Mouse (Mus musculus) heart, embryonic 13.5 days (tissue): Measurements from ENCODE around the gene Ankzf1. TPM values are rescaled to one million over a fixed set of nuclear protein-coding genes. Genes with fewer than 3 reads are reported as not detected.

Source experiments
- ATAC-seq: fragments of 200-750 bp; cut with Nextera tagmentation; 2 replicates; pipeline ENCODE4 v1.8.0; 2017; ENCODE audit warnings: moderate TSS enrichment; ENCODE audit not compliant: insufficient number of reproducible peaks, low FRiP score, low TSS enrichment; ENCODE audit errors: extremely low read depth
- H3K27ac ChIP-seq: fragments of 300-500 bp; sonication (generic); replicated peaks from 2 replicates; pipeline ENCODE4 v1.5.1; 2015; ENCODE audit warnings: moderate library complexity, mild to moderate bottlenecking, inconsistent platforms
- H3K27me3 ChIP-seq: fragments of 300-500 bp; sonication (generic); replicated peaks from 2 replicates; pipeline ENCODE4 v1.6.1; 2015; ENCODE audit warnings: mild to moderate bottlenecking, inconsistent platforms
- H3K36me3 ChIP-seq: fragments of 300-500 bp; sonication (generic); 2 replicates; pipeline ENCODE4 v1.6.1; 2015; ENCODE audit warnings: mild to moderate bottlenecking, inconsistent platforms
- H3K4me1 ChIP-seq: fragments of 300-500 bp; sonication (generic); 2 replicates; pipeline ENCODE4 v1.6.1; 2015; ENCODE audit warnings: inconsistent platforms
- H3K4me2 ChIP-seq: fragments of 300-500 bp; sonication (generic); 2 replicates; pipeline ENCODE4 v1.6.1; 2015; ENCODE audit warnings: inconsistent platforms, mild to moderate bottlenecking, moderate library complexity
- H3K4me3 ChIP-seq: fragments of 300-500 bp; sonication (generic); 2 replicates; pipeline ENCODE4 v1.5.1; 2015; ENCODE audit warnings: moderate library complexity, mild to moderate bottlenecking, inconsistent platforms
- H3K9ac ChIP-seq: fragments of 300-500 bp; sonication (generic); 2 replicates; pipeline ENCODE4 v1.6.1; 2015; ENCODE audit warnings: inconsistent platforms, mild to moderate bottlenecking, moderate library complexity
- H3K9me3 ChIP-seq: fragments of 300-500 bp; sonication (generic); 2 replicates; pipeline ENCODE4 v1.6.1; 2016; ENCODE audit warnings: inconsistent platforms
- WGBS: fragments of 180-500 bp; shearing (Covaris S2); methylation state at CpG from one replicate; pipeline ENCODE4 v1.1.7; 2015; ENCODE audit warnings: mixed read lengths; 5-methylcytosine and 5-hydroxymethylcytosine counted together
- polyA plus RNA-seq: library from polyadenylated mRNA; unstranded; fragments of >200 nt; fragmentation: Nextera tagmentation; extraction: Ambion mirVana; gene quantifications from 2 replicates; pipeline ENCODE4 v1.2.1, GENCODE M21; 2015

The Ankzf1 gene
- polyA plus RNA-seq, 1 experiment from 2014 or later: 23.7 TPM

DNA sequence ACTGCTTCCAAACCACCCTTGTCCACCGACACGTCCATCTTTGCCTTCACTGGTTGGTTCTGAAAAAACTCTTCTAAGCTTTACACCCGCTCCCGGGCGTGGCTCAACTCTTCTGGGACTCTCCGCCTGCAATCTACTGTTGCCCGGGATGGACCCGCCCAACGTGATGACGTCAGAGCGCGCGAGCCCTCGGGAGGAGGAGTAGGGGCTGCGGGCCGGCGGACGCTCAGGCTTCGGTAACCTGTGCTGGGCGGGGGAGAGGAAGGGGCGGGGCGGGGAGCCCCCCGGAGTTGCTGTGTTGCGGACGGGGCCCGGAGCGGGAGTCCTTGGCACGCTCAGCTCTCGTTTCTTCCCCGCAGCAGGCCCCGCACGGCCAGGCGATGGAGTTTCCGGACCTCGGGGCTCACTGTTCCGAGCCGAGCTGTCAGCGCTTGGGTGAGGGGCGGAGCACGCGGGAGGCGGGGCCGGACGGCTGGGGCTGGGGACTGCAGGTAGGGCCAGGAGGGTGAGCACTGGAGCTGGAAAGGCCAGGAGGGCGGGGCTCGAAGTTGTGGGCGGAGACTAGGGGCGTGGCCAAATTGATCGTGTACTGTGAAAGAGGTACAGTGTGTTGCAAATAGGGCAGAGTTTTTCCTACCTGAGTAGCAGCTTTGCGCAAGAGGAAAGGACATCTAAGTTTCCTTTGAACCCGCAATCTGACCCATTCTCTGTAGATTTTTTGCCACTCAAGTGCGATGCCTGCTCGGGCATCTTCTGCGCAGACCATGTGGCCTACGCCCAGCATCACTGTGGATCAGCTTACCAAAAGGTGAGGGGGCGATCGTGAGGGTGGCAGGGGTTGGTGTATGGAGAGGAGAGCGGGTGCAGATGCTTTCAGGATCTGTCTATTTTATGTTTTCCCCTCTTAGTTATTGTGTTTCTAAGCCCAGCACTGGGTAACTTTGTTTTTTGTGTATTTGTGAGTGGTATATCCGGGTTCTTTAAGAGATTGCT, 23.2 kb upstream of the Ankzf1 start, which contains the start of gene Zfand2b:
Gene Zfand2b (plus strand): TSS at position 175 of the 993 bp plus-strand sequence.
- Histone ChIP-seq H3K9me3 (no peaks in the 10 kb centered on the region), H3K4me1 (peaks cover 15% of the 10 kb centered on the region), H3K36me3 (peaks cover 42% of the 10 kb centered on the region), H3K4me3 (peak within 1 kb of the TSS; percentile 70), H3K9ac (peak within 1 kb of the TSS; percentile 86), H3K4me2 (peak within 1 kb of the TSS; percentile 83), H3K27me3 (no peaks in the 10 kb centered on the region), H3K27ac (peak within 1 kb of the TSS; percentile 87)
- peak; percentile 98 for ATAC-seq
- 1% methylated on average over 59 of the region's 59 CpGs for WGBS

DNA sequence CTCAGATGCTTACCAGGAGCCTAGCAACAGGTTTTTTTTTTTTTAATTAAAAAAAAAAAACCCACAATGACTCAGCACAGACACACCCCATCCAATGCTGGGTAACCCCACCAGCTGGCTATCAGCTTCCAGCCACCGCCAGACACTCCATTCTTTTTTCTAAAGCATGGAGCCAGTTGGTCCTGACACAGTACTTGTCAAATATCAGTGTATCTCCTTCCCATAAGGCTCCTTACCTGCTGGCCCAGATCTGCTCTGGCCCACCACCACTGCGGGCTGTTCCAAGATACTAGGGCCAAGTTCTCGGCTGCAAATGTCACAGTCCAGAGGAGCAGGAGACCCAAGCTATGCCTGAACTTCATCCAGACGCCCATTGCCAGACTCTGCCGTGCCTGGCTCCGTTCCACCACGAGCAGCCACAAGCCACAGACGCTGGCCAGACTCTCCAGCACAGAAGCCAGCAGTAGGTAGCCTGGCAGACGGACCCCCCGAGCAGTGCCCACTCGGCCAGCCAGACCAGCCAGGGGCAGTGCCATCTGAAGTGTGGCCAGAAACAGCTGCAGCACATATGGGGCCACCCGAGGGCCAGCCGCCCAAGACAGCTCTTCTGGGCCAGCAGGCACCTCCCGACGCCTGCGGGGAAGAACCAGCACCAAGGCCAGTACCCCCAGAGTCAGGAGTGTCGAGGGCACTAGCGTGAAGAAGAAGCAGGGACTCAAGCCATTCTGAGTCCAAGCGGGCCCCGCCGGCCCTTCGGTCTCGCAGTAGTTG, 12.4 kb upstream of the Ankzf1 start:
- Histone ChIP-seq H3K4me2 (peak overlapping the region; percentile 99), H3K9me3 (no peaks in the 10 kb centered on the region), H3K36me3 (peaks cover 69% of the 10 kb centered on the region), H3K4me3 (peak overlapping the region; percentile 72), H3K4me1 (peaks cover 21% of the 10 kb centered on the region), H3K27me3 (no peaks in the 10 kb centered on the region), H3K9ac (peak overlapping the region; percentile 84), H3K27ac (peak overlapping the region; percentile 43)
- ATAC-seq: peak; percentile 11; the same call in 1 of the 2 replicates
- WGBS: 5% methylated on average over 23 of the region's 23 CpGs

DNA sequence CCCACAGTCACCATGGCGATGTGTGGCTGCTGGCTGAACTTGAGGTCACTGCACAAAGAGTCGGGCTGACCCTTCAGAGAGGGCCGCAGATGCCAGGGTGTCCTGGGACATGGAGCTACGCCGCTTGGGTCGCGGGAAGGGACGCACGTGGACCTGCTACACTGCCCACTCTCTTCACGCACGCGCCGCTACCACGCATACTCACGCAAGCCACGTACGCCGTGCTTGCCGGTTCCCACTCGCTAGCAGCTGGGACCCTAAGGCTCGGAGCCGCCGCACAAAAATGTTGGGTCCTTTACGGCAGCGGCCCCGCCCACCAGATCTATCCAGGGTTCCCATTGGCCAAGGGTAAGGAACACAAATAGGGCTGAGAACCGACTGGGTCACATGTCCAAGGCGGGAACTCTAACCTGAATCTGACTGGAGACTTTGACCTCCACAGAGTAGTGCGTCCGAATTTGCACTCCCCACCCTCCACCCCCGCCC, 11.8 kb upstream of the Ankzf1 start, which contains the start of gene Abcb6:
Gene Abcb6 (minus strand): TSS at position 288 of the 486 bp plus-strand sequence.
- H3K27ac ChIP-seq: peak within 1 kb of the TSS; percentile 43
- peak; percentile 81 for ATAC-seq
- H3K9ac ChIP-seq: peak within 1 kb of the TSS; percentile 84
- H3K4me3 ChIP-seq: peak within 1 kb of the TSS; percentile 72
- H3K4me1 ChIP-seq: peaks cover 21% of the 10 kb centered on the region
- no peaks in the 10 kb centered on the region for H3K27me3 ChIP-seq
- under 1% methylated on average over 31 of the region's 31 CpGs for WGBS
- peak within 1 kb of the TSS; percentile 99 for H3K4me2 ChIP-seq
- H3K9me3 ChIP-seq: no peaks in the 10 kb centered on the region
- peaks cover 70% of the 10 kb centered on the region for H3K36me3 ChIP-seq

DNA sequence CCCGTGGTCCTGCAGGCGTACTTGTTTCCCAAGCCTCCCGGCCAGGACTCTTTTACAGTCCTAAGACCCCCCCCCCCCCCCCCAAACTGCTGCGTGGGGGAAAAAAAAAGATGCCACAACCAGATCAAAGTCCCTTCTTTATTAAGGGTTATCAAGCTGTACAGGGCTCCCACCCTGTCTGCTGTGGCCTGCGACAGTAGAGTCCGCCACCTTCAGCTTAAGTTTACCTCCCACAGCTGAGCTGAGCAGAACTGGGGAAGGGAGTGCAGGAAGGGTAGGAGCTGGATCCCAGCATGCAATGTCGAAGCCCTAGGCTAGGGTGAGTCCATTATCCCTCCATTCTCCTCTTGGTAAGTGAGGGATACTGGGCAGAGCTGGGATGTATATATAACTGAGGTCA, 11.2 kb upstream of the Ankzf1 start:
- H3K9me3 ChIP-seq: no peaks in the 10 kb centered on the region
- peak overlapping the region; percentile 72 for H3K4me3 ChIP-seq
- peak overlapping the region; percentile 58; the same call in 1 of the 2 replicates for H3K9ac ChIP-seq
- peak overlapping the region; percentile 99 for H3K4me2 ChIP-seq
- ATAC-seq: no peak
- H3K4me1 ChIP-seq: peaks cover 21% of the 10 kb centered on the region
- peaks cover 70% of the 10 kb centered on the region for H3K36me3 ChIP-seq
- H3K27ac ChIP-seq: 0 out of 2 replicates have a peak overlapping the region, but pooled peaks have one; percentile 24
- 33% methylated on average over 7 of the region's 7 CpGs for WGBS
- H3K27me3 ChIP-seq: no peaks in the 10 kb centered on the region

DNA sequence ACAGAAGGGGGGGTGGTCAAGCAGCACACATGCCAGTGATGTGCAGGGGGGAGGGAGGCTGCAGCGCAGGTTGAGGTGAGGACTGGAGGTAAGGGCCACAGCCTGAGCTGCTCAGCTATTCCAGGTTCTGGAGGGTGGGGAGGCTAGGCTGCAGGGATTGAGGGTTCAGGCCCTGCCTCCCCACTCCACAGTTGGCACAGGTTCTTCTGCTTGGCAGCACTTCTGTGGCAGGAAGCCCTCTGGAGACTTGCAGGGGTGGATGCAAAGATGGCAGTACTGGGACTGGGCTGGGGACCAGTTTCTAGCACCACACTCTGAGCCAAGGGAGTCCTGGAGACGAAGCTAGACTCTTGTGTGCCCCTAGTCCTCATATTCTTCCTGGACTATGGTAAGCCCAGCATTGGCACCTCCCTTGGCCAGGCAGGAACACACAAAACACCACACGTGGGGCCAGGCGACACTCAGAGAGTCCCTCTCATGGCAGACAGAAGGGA, 10.5 kb upstream of the Ankzf1 start:
- no peak overlapping the region for H3K4me3 ChIP-seq
- 87% methylated on average over 4 of the region's 4 CpGs for WGBS
- ATAC-seq: no peak
- H3K9me3 ChIP-seq: no peaks in the 10 kb centered on the region
- H3K27me3 ChIP-seq: no peaks in the 10 kb centered on the region
- H3K9ac ChIP-seq: no peak overlapping the region
- peaks cover 21% of the 10 kb centered on the region for H3K4me1 ChIP-seq
- H3K27ac ChIP-seq: no peak overlapping the region
- H3K4me2 ChIP-seq: no peak overlapping the region
- H3K36me3 ChIP-seq: peaks cover 70% of the 10 kb centered on the region

DNA sequence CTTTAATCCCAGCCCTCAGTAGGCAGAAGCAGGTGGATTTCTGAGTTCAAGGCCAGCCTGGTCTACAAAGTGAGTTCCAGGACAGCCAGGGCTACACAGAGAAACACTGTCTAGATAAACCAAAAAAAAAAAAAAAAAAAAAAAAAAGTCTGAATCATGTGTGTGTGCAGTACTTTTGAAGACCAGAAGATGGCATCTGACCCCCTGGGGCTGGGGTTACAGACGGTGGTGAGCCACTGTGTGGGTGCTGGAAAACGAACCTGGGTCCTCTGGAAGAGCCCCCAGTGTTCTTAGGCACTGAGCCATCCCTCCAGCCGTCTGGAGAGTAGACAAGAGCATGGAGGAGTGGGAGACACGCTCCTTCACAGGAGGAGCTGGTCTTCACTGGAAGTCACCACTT, 9.8 kb upstream of the Ankzf1 start:
- Histone ChIP-seq H3K27ac (no peak overlapping the region), H3K4me1 (peaks cover 21% of the 10 kb centered on the region), H3K36me3 (peaks cover 70% of the 10 kb centered on the region), H3K9me3 (no peaks in the 10 kb centered on the region), H3K9ac (no peak overlapping the region), H3K4me2 (no peak overlapping the region), H3K27me3 (no peaks in the 10 kb centered on the region), H3K4me3 (no peak overlapping the region)
- no peak for ATAC-seq
- WGBS: 73% methylated on average over 4 of the region's 4 CpGs

DNA sequence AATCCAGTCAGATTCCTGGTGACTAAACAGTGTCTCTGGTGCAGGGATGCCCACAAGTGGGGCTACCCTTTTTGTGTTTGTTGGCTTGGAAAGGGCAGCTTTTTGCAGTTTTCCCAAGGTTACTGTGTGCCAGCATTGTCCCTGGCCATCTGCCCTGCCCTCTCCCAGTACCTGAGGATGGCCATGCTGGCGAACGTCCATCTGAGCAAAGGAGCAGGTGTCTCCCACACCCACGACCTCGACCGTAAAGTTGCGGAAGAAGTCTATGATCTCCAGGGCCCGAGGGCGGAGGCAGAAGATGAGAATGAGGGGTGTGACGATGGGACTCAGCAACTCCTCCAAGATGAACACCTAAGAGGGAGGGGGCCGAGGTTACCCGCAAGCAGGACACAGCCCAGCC, 6.5 kb upstream of the Ankzf1 start:
- Histone ChIP-seq H3K27me3 (no peaks in the 10 kb centered on the region), H3K9me3 (no peaks in the 10 kb centered on the region), H3K36me3 (peaks cover 88% of the 10 kb centered on the region), H3K4me1 (peaks cover 12% of the 10 kb centered on the region), H3K4me3 (no peak overlapping the region), H3K27ac (no peak overlapping the region), H3K9ac (no peak overlapping the region), H3K4me2 (no peak overlapping the region)
- WGBS: 93% methylated on average over 11 of the region's 11 CpGs
- ATAC-seq: no peak

DNA sequence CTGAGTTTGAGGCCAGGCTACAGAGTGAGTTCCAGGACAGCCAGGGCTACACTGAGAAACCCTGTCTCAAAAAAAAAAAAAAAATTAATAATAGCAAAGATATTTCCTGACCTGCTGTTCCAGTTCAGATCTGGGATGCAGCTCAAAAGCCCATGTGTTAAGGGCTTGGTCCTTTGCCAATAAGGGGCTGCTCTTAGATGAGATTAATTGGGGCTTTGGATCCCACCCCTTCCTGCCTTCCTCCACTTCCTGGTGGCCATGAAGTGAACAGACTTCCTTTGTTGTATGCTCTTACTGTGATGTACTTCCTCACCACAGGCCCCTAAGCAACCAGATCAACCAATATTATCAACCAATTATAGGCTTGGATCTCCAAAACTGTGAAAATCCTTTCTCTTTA, 4.8 kb upstream of the Ankzf1 start:
- peaks cover 15% of the 10 kb centered on the region for H3K4me1 ChIP-seq
- H3K9me3 ChIP-seq: no peaks in the 10 kb centered on the region
- no peaks in the 10 kb centered on the region for H3K27me3 ChIP-seq
- no peak overlapping the region for H3K9ac ChIP-seq
- no peak for ATAC-seq
- H3K36me3 ChIP-seq: peaks cover 75% of the 10 kb centered on the region
- H3K4me2 ChIP-seq: no peak overlapping the region
- no peak overlapping the region for H3K27ac ChIP-seq
- H3K4me3 ChIP-seq: no peak overlapping the region

DNA sequence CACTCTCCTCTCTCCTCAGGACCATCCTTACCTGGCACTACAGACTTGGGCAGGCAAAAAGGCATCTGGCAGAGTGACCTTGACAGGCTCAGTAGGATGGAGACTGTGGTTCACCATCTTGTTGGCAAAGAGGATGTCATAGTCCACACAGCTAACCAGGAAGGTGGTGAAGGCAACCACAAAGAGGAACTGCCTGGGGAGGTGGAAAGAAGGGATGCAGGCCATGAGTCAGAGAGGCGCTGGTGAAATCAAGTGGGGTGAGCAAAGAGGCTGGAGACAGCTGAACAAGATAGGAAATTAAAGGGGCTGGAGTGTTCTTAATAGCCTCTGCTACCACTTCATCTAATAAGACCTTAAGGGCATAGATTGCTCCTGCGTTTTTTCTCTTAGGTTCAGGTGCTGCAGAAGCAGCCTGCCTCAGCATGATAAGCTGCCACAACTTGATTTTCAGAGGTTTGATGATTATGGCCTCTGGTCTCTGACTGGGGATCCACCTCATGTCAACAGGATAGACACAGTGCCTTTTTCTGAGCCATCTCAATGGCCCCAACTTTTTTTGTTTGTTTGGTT, 4.0 kb upstream of the Ankzf1 start:
- Histone ChIP-seq H3K9ac (no peak overlapping the region), H3K4me3 (no peak overlapping the region), H3K4me2 (no peak overlapping the region), H3K36me3 (peaks cover 67% of the 10 kb centered on the region), H3K9me3 (no peaks in the 10 kb centered on the region), H3K27me3 (no peaks in the 10 kb centered on the region), H3K4me1 (peaks cover 18% of the 10 kb centered on the region), H3K27ac (no peak overlapping the region)
- ATAC-seq: no peak
- WGBS: 76% methylated on average over 2 of the region's 2 CpGs

DNA sequence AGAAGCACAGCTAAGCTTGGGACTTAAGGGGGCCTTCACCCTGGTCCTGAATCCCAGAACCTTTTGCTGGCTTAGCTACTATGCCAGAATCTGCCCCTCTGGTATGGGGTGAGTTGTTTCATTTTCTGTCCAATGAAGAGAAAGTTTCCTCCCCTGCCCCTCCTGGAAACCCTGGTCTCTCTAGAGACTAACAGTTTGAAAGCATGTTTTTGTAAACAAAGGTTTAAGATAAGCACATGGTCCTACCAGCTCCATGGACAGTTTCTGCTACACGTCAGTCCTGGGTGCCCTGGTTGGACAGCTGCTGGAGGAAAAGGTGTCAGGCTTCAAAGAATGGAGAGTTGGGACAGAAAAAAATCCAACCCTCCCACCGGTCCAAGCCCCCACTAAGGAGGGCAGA, 1.4 kb upstream of the Ankzf1 start:
- 33% methylated on average over 2 of the region's 2 CpGs for WGBS

More for the DNA sequence above, 1.4 kb upstream of the Ankzf1 start:
- Histone ChIP-seq H3K4me3 (peak overlapping the region; percentile 70), H3K27ac (0 out of 2 replicates have a peak overlapping the region, but pooled peaks have one; percentile 75), H3K4me1 (peaks cover 27% of the 10 kb centered on the region), H3K36me3 (peaks cover 52% of the 10 kb centered on the region), H3K9ac (peak overlapping the region; percentile 94; the same call in 1 of the 2 replicates), H3K9me3 (no peaks in the 10 kb centered on the region), H3K4me2 (peak overlapping the region; percentile 94), H3K27me3 (no peaks in the 10 kb centered on the region)
- no peak for ATAC-seq
